Mouse (Mus musculus) gastrocnemius, postnatal 25 days (tissue): ENCODE results near the gene Ramac. TPM values are rescaled to one million over a fixed set of nuclear protein-coding genes. Genes with fewer than 3 reads are reported as not detected.

Source experiments
- DNase-seq: peaks from one replicate; pipeline ENCODE4 v3.0.0; 2022
- long read RNA-seq, 2 experiments: library from polyadenylated mRNA; stranded (forward); transcript quantifications; one replicate each; pipeline ENCODE4 v2.0.0; 2021
- total RNA-seq, 2 experiments: library from RNA; stranded (reverse); gene quantifications; 1 replicate in 1 of 2; 2 replicates in 1 of 2; pipeline ENCODE4 v1.2.3; 2021

Ramac gene
- total RNA-seq: 10 to 100 TPM; 19.1 to 20.7 TPM
- long read RNA-seq, experiment 1, transcript Ramac-201 (3 exons, 1,452 nt): major isoform, 65 of 83 reads
- long read RNA-seq, experiment 1, partial matches to known transcripts: 0 of 83 reads
- long read RNA-seq, experiment 1, other reads (novel, unspliced or antisense): 18 of 83 reads
- long read RNA-seq, experiment 2, transcript Ramac-201 (3 exons, 1,452 nt): major isoform, 48 of 55 reads
- long read RNA-seq, experiment 2, partial matches to known transcripts: 0 of 55 reads
- long read RNA-seq, experiment 2, other reads (novel, unspliced or antisense): 7 of 55 reads

GRCm38 (mm10) chr7:81762180-81763109, at the start of gene Ramac:
Gene Ramac (plus strand): TSS chr7:81762925.
- DNase-seq: peak; percentile 80

DNA sequence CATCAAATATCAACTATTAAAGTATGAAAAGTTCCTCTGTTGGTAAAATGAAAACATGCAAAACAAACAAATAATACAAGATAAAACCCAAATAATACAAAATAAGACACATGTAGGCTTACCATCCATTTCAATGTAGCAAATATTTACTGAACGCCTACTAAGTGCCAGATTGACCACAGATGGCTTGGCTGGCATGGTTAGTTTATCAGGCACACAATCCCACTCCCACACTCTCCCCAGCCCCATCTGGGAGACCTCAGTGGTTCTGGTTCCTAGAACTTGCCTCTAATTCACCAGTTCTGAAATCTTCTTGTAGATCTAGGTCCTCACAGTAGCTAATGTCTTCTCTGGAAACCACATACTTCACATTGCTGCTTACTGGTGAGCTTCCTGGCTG, 44.1 kb upstream of the Ramac start:
- DNase-seq: no peak

DNA sequence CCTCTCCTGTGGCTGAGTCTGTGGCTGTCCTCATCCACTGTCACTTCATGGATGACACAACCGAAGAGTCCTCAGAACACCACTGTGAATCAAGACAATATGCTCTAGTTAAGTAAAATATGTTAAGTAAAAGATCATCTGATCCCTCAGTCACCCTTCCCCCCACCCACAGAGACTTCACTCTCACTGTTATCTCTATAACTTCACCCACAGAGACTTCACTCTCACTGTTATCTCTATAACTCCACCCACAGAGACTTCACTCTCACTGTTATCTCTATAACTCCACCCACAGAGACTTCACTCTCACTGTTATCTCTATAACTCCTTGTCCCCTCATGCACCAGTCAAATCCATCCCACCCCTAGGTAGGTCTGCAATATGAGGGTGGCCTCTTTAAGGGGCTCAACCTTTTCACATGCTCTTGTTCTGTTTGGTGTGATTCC, 43.5 kb upstream of the Ramac start:
- no peak for DNase-seq

DNA sequence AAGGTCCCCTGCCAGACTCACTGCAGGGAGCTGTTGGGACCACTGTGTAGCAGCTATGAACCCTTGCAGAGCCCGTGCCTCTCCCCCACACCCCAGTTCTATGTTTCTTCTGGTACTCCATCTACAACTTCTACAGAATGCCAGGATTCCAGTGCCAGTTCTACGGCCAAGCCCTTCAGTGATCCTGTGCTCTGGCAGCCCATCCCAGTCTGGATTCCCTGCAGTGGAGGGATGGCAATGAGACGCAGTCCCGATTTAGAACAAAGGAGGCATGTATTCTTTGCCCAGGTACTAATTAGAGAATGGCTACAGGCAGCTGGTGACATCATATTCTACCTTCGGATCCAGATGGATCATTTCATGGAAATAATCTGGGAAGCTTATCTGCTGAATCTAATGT, 41.5 kb upstream of the Ramac start:
- no peak for DNase-seq

GRCm38 (mm10) chr7:81723851-81724250, 38.9 kb upstream of the Ramac start:
- no peak for DNase-seq

DNA sequence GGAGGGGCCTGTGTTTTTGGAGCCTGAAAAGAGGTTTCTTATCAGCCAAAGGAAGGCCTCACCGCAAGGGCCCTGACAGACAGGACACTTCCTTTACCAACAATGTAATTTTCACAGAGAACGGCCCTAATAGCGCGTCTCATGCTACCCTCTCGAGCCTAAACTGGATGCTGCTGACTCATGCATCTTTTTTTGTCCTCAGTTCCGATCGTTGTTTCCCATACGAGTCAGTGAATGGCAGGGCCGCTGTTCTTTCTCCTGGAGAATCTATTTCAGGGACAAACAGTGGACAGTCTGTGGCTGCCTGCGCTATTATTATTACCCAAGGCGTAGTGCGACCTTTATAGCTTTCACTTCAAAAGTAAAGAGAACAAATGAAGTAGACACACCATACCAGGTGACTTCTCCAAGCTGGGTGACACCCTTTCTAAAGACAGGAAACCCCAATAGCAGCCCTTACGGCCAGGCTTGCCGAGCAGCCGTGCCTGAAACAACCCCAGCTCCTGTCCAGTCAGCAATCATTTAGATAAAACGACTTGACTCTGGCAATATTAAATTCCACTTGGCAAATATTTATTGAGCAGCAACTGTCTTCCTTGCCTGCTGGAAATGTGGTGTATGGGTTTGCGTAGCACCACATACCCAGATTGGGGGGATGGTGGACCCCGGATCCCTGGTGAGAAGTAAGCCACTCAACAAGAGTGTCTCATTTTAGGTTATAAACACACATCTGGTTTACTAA, 36.6 kb upstream of the Ramac start:
- DNase-seq: no peak

- DNase-seq: no peak
These were observed 36.1 kb upstream of the Ramac start for GRCm38 (mm10) chr7:81726728-81727005.

DNA sequence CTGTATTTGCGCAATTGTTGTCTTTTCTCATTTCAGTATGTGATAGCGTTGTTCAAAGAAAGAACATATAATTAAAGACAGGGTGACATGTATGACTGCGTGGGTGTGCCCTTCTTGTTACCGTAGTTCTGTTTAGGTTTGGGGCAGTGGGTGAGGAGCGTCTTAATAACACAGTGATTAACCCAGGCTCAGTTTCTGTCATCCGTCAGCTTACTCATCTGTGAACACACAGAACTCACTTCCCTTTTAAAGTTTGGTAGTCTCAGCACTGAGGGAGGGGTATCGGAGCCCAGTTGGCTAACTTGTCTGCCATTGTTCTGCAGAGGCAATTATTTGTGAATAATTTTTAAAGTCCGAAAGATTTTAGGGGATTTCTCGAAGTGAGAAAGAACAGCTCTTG, 35.0 kb upstream of the Ramac start:
- no peak for DNase-seq

DNA sequence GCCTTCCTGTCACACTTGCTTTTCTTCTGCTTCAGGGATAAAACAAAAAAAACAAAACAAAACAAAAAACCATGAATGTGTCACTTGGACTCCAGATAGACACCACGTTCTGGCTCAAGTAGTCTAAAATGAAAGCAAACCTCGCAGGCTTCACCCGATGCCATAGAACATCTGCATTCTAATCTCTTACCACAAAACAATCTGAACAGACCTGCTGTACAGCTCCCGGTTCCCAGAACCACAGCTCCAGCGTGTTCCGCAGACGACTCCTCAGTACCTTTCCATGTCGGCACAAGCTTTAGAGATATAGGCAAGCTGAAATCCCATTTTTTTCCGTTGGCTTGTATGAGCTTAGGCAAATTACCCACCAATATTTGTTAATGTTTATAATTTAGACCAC, 32.9 kb upstream of the Ramac start:
- DNase-seq: no peak

DNA sequence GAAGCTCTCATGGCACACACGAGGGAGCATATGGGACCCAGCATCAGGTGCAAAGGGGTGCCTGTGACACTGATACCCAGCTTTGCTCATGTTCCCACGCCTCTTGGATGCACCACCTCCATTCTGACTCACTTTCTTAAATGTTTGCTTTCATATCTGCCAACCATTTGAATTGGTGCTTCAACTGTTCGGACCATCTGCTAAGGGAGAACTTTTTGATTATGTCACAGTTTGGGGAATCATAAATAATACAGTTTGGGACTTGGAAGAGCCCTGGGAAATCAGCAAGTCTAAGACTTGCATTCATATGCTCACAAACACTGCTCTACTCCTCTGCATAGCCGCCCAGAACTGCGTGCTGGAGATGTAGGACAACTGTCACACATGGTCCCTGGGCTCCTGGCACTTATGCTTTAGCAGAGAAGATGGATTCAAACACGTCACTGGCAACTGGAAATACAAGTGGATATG, 31.5 kb upstream of the Ramac start:
- DNase-seq: no peak

DNA sequence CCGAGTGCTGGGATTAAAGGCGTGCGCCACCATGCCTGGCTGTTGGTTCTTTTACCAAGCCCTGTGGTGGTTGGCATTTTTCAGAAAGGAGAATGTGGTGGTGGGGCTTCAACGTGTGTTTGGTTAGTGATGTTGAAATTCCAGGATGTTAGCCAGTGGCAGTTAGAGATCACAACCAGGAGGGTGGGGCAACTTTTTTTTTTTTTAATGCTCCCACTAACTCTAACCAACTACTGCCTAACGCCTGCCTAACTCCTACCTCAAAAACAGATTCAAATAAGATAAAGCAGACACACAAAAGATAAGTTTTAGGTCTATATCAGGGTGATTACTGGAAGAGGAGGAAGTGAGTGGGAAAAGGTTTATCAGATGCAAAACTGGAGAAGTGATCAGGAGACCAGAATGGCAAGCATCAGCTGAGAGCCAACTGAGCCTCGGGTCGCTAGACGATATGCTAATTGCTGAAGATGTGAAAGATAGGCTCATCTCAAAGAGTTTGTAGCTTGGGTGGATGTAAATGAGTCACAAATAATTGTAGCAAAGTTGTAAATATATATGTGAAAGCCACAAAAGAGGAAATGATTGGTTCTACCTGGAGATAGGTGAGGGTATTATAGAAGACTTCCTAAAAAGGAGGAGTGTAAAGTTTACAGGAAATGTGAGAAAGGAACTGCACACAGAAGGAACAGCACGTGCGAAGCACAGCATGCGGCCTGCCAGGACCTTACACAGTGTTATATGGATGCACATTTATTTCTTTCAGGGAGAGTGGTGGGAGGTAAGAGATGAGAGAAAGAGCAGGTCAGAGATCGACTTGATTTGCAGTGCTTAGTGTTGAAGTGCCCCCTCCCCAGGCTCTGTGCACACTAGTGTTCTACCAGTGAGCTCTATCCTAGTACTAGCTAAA, 30.3 kb upstream of the Ramac start:
- DNase-seq: no peak

DNA sequence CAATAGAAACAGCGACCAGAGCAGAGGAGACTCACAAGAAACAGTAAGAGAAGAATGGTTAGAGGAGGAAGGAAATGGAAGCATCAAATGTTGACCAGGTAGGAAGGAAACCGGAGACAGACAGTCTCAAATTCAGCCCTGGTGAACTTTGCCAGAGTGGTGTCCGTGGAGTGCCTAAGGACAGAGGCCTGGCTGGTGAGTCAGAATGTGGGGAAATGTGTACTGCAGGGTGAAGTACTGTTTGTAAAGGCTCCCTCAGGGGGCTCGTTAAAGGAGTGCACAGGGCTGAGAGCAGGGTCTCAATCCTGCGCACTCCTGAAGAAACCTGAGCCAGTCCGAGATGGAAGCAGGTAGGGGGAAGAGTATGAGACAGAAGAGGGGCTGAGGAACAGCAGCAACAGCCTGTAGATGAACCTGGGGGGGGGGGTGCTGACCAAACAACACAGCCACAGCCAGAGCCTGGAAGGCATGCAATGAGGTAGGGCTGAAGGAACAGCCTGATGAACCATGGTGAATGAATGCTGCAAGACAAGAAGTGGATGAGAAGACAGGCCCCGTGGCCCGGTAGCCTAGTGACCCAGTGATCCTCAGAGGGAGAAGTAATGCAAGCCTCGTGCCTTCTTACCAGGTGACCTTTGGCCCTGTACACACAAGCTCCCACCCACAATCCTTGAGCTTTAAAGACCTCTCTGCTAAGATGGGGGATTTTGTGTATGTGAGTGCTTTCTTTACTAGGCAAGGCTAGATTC, 27.3 kb upstream of the Ramac start:
- DNase-seq: no peak

DNA sequence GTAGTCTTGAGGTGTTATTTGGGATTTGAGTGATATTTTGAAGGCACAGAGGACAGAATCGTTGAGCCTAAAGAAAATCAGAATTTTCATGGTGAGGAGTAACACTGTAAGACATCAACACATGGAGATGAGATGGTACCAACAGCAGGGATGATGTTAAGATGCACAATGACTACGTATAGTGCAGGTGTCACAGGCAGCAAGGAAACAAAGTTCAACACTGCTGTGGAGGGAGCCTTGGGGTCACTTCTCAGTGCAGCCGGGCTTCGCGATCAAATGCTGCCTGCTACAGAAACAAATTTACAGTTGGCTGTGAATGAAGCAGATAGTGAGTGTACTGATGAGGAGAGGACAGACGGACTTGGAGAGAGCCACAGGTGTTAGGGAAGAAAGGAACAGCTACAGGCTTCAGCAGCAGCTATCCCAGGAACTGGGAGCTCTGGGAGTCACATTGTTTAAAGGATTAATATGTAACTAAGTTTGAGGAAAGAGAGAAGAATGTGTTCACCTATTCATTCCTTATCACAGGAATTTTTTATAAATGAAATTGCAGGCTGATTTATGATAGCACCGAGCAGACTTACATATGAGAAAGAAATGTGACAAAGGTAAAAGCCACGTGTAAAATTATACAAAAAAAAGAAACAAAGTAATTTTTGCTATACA, 23.9 kb upstream of the Ramac start:
- DNase-seq: no peak

DNA sequence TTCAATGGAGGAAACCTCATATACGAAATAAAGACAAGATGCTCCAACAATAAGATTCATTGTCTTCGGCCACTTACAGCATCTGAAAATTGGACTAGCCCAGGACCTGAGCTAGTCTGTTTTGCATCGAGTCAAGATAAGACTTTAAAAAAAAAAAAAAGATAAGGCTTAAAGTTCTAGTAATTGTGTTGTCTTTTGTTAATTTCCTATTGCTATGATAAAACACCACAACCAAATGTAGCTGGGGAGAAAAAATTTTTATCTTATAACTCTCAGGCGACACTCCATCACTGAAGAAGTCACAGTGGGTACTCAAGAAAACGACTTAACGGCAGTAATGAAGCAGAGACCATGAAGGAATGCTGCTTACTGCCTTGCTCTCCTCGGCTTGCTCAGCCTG, 22.7 kb upstream of the Ramac start:
- no peak for DNase-seq

GRCm38 (mm10) chr7:81744145-81744544, 18.6 kb upstream of the Ramac start:
- DNase-seq: peak; percentile 11

GRCm38 (mm10) chr7:81747956-81748355, 14.8 kb upstream of the Ramac start:
- DNase-seq: no peak

DNA sequence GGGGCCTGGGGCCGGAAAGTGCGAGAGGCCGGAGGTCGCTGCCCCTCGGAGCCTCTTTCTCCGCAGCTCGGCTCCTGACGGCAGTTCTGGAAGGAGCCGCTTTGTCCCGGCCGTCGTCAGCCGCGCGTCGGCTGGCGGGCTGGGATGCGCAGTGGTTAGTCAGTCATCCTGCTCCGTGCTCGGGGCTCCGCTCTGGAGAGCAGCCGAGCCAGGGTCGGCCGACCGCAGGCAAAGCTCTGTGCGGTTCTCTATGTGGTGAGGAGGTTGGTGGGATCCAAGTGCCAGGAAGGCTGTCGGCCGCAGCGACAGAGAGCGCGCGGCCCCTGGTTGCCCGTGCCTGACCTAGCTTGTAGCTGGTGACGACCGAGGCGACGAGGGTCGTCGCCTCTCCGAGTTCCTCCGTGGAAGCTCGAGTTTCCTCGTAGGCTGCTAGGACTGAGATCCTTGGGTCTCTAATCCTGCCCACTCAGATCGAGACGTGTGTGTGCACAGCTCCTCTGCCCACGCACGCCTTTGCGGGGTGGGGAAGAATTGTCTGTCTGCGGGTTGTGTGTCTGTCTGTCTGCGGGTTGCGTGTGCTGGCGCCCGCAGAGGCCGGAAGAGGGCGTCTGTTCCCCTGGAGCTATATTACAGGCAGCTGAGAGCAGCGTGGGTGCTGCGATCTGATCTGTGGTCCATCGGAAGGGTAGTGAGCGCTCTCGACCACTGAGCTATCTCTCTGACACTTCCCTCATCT, 553 bp downstream of the Ramac start:
- DNase-seq: peak; percentile 9

- no peak for DNase-seq
These were observed 10.2 kb downstream of the Ramac start for GRCm38 (mm10) chr7:81772786-81773539.

GRCm38 (mm10) chr7:81775325-81775724, 12.6 kb downstream of the Ramac start:
- DNase-seq: no peak
